Mouse (Mus musculus) small intestine, adult 2 months (tissue): Measurements from ENCODE around the gene BC017158.

Experiments
- CTCF ChIP-seq: fragments of 200-500 bp; IDR thresholded peaks from 2 replicates; pipeline ENCODE4 v1.5.1; 2012; ENCODE audit warnings: low read depth, mild to moderate bottlenecking, control low read depth, inconsistent platforms, low read length, moderate library complexity, mixed read lengths; ENCODE audit not compliant: insufficient replicate concordance, insufficient read length; ENCODE audit errors: extremely low read depth
- POLR2A ChIP-seq: fragments of 200-500 bp; IDR thresholded peaks from 2 replicates; pipeline ENCODE4 v1.6.1; 2012; ENCODE audit warnings: low read depth, mild to moderate bottlenecking, control low read depth, inconsistent platforms, low read length, moderate library complexity

DNA sequence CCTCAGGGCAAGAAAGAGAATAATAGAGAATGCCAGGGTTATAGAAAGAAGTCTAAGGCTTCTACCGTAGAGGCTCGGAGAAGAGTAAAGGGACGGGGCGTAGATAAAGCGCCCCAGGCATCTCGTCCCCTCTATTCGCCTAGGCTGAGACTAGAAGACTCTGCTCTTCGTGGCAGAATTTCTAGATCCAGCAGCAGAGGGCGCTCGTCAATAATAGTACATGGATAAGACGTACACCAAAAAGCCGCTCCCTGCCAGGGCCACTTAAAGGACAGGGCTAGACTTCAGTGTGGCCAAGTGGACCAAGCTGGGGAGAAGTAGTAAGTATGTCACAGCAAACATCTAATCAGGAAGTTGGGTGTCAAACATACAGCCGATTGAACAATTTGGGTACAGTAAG is 50.5 kb downstream of the BC017158 start:
- TF ChIP-seq POLR2A, result no peak
- TF ChIP-seq CTCF, result peak; percentile 77; the same call in 1 of the 2 replicates
